ENCODE assay signal across 26 mouse cellular contexts in genomic region chr4:129050365-129050764, GRCm38 (mm10). TPM values are rescaled to one million over a fixed set of nuclear protein-coding genes. Genes with fewer than 3 reads are reported as not detected.
DNase-seq lines count a peak whose midpoint lies in the region; ATAC-seq and TF ChIP-seq lines count a peak whose summit lies in the region.
"Had no signal": no experiment of that assay in that cellular context is flagged by ENCODE, and none has a peak within 500 bp of the region (broad histone marks: within the 10 kb centered on the region; RNA-seq: fewer than 3 reads in every experiment).

No protein-coding gene starts in this region.

- peak overlapping the region; percentile 99 for H3K27ac ChIP-seq in hindbrain, embryonic 13.5 days
- no peak overlapping the region for H3K27ac ChIP-seq in hindbrain, embryonic 10.5 days
- H3K27ac ChIP-seq in testis, adult 2 months (ENCODE audit: control insufficient read depth, insufficient read depth, low read depth, low read length): no peak overlapping the region
- H3K27ac ChIP-seq in midbrain, embryonic 16.5 days (ENCODE audit: low read length): peak overlapping the region; percentile 93
- H3K27ac ChIP-seq in intestine, postnatal 0 days (ENCODE audit: low read depth, low read length): no peak overlapping the region
- H3K27ac ChIP-seq: embryonic facial prominence, embryonic 13.5 days; intestine, embryonic 15.5 days; layer of hippocampus, adult 2 months; limb, embryonic 12.5 days; lung, embryonic 15.5 days; stomach, postnatal 0 days had no signal

- peaks cover 38% of the 10 kb centered on the region for H3K27me3 ChIP-seq in hindbrain, embryonic 13.5 days
- peaks cover 69% of the 10 kb centered on the region for H3K27me3 ChIP-seq in hindbrain, embryonic 10.5 days (ENCODE audit: insufficient read depth, poor library complexity, severe bottlenecking)
- no peaks in the 10 kb centered on the region for H3K27me3 ChIP-seq in testis, adult 2 months (ENCODE audit: control insufficient read depth, insufficient read depth, low read length)
- H3K27me3 ChIP-seq in midbrain, embryonic 16.5 days (ENCODE audit: control insufficient read depth, insufficient read depth, low read depth, low read length): no peaks in the 10 kb centered on the region
- H3K27me3 ChIP-seq in intestine, postnatal 0 days (replicated peaks; ENCODE audit: control insufficient read depth, insufficient read depth, low read length): peaks cover 30% of the 10 kb centered on the region

- no peak for ATAC-seq in hindbrain, embryonic 13.5 days (ENCODE audit: low FRiP score)
- ATAC-seq in midbrain, embryonic 16.5 days: no peak
- ATAC-seq in intestine, postnatal 0 days: no peak
- ATAC-seq: activated CD4-positive, CD25-positive, alpha-beta regulatory T cell, adult 4 months; intestine, embryonic 15.5 days had no signal

- H3K9ac ChIP-seq in hindbrain, embryonic 13.5 days: no peak overlapping the region
- no peak overlapping the region; the same call in 1 of the 2 replicates for H3K9ac ChIP-seq in midbrain, embryonic 16.5 days (ENCODE audit: low read depth, low read length)
- no peak overlapping the region for H3K9ac ChIP-seq in intestine, postnatal 0 days (ENCODE audit: low read depth, low read length)
- H3K9ac ChIP-seq: intestine, embryonic 15.5 days; limb, embryonic 12.5 days; lung, embryonic 15.5 days had no signal

- no peak for DNase-seq in hindbrain, embryonic 10.5 days (ENCODE audit: low spot score)
- DNase-seq in testis, postnatal 14 days (ENCODE audit: low spot score): no peak
- no peak for DNase-seq in c-Kit-positive CD71-positive TER-119-positive erythroid progenitor cells, embryonic 14.5 days (ENCODE audit: low spot score)
- DNase-seq: adrenal gland, adult 8-10 months; embryo, embryonic 11 days; gastrocnemius, postnatal 10 days; heart, postnatal 4 days; kidney, postnatal 25 days; liver, embryonic 13.5 days; lung, postnatal 36 days had no signal

- 75% methylated on average over 4 of the region's 4 CpGs for WGBS in hindbrain, embryonic 13.5 days
- 82% methylated on average over 4 of the region's 4 CpGs for WGBS in hindbrain, embryonic 10.5 days
- WGBS in midbrain, embryonic 16.5 days: 70% methylated on average over 4 of the region's 4 CpGs
- WGBS in intestine, postnatal 0 days: 61% methylated on average over 4 of the region's 4 CpGs

- H3K9me3 ChIP-seq in hindbrain, embryonic 13.5 days: no peaks in the 10 kb centered on the region
- H3K9me3 ChIP-seq in hindbrain, embryonic 10.5 days: no peaks in the 10 kb centered on the region
- no peaks in the 10 kb centered on the region for H3K9me3 ChIP-seq in midbrain, embryonic 16.5 days (replicated peaks; ENCODE audit: control insufficient read depth, low read length, poor library complexity, severe bottlenecking)
- H3K9me3 ChIP-seq in intestine, postnatal 0 days (ENCODE audit: control insufficient read depth): no peaks in the 10 kb centered on the region
- H3K9me3 ChIP-seq: embryonic facial prominence, embryonic 13.5 days; G1E; heart, embryonic 10.5 days; intestine, embryonic 15.5 days; limb, embryonic 12.5 days; liver, embryonic 13.5 days; lung, embryonic 15.5 days; neural tube, embryonic 12.5 days had no signal

- TF ChIP-seq POLR2A in testis, adult 2 months (IDR thresholded peaks at IDR 0.05; ENCODE audit: control insufficient read depth, low read depth, low read length): no peak

- H3K36me3 ChIP-seq in hindbrain, embryonic 13.5 days: no peaks in the 10 kb centered on the region
- no peaks in the 10 kb centered on the region for H3K36me3 ChIP-seq in hindbrain, embryonic 10.5 days
- H3K36me3 ChIP-seq in testis, adult 2 months (ENCODE audit: control insufficient read depth, insufficient read depth, low read length): no peaks in the 10 kb centered on the region; the same call in 1 of the 2 replicates
- H3K36me3 ChIP-seq in midbrain, embryonic 16.5 days (ENCODE audit: control insufficient read depth, insufficient read depth, low read length): no peaks in the 10 kb centered on the region
- no peaks in the 10 kb centered on the region for H3K36me3 ChIP-seq in intestine, postnatal 0 days (ENCODE audit: control insufficient read depth, insufficient read depth)
- H3K36me3 ChIP-seq: embryonic facial prominence, embryonic 13.5 days; heart, embryonic 10.5 days; intestine, embryonic 15.5 days; limb, embryonic 12.5 days; liver, embryonic 13.5 days; lung, embryonic 15.5 days; neural tube, embryonic 12.5 days had no signal

- H3K4me2 ChIP-seq in hindbrain, embryonic 13.5 days: no peak overlapping the region
- peak overlapping the region; percentile 58; the same call in 1 of the 2 replicates for H3K4me2 ChIP-seq in midbrain, embryonic 16.5 days (ENCODE audit: low read length)
- H3K4me2 ChIP-seq in intestine, postnatal 0 days (replicated peaks; ENCODE audit: low read depth): no peak overlapping the region

- TF ChIP-seq CTCF in testis, adult 2 months (IDR thresholded peaks at IDR 0.05; ENCODE audit: control insufficient read depth, insufficient read depth, insufficient replicate concordance, low read depth, low read length): no peak
- no peak for TF ChIP-seq CTCF in intestine, postnatal 0 days (IDR thresholded peaks at IDR 0.05; ENCODE audit: low read depth)

- peaks cover 21% of the 10 kb centered on the region for H3K4me1 ChIP-seq in hindbrain, embryonic 13.5 days (replicated peaks)
- peaks cover 38% of the 10 kb centered on the region for H3K4me1 ChIP-seq in hindbrain, embryonic 10.5 days (replicated peaks)
- H3K4me1 ChIP-seq in testis, adult 2 months (ENCODE audit: control insufficient read depth, insufficient read depth, low read length): peaks cover 10% of the 10 kb centered on the region
- peaks cover 17% of the 10 kb centered on the region for H3K4me1 ChIP-seq in midbrain, embryonic 16.5 days (ENCODE audit: control insufficient read depth, insufficient read depth, low read length)
- H3K4me1 ChIP-seq in intestine, postnatal 0 days (replicated peaks; ENCODE audit: control insufficient read depth, insufficient read depth, low read length): peaks cover 5% of the 10 kb centered on the region

- no peak overlapping the region for H3K4me3 ChIP-seq in hindbrain, embryonic 13.5 days
- H3K4me3 ChIP-seq in hindbrain, embryonic 10.5 days: no peak overlapping the region
- peak overlapping the region; percentile 93; the same call in 1 of the 2 replicates for H3K4me3 ChIP-seq in testis, adult 2 months (ENCODE audit: control insufficient read depth, low read depth, low read length)
- H3K4me3 ChIP-seq in midbrain, embryonic 16.5 days (ENCODE audit: low read depth, low read length): no peak overlapping the region
- no peak overlapping the region for H3K4me3 ChIP-seq in intestine, postnatal 0 days (ENCODE audit: low read depth, low read length)
- H3K4me3 ChIP-seq: intestine, embryonic 15.5 days had no signal

RNA-seq across cellular contexts. Expression of gene Rnf19b, which starts 7.7 kb away (rescaled TPM):
- polyA plus RNA-seq in hindbrain, embryonic 13.5 days (2015; fragmentation: Nextera tagmentation; extraction: Ambion mirVana): 25.1 and 25.3 TPM in 2 replicates
- polyA plus RNA-seq in hindbrain, embryonic 10.5 days (2016; fragmentation: Nextera tagmentation; extraction: Ambion mirVana): 9.2 and 9.9 TPM in 2 replicates
- 515 and 590 TPM in 2 replicates for polyA plus RNA-seq in testis, adult 2 months (2012; rRNA removed)
- polyA plus RNA-seq in midbrain, embryonic 16.5 days (2015; fragmentation: Nextera tagmentation; extraction: Ambion mirVana): 31.4 and 37.5 TPM in 2 replicates
- 11.0 and 12.2 TPM in 2 replicates for polyA plus RNA-seq in intestine, postnatal 0 days (2015; fragmentation: Nextera tagmentation; extraction: Ambion mirVana)

RNA-seq across cellular contexts. Expression of gene Tmem54, which starts 55.0 kb away (rescaled TPM):
- not detected in 2 replicates for polyA plus RNA-seq in hindbrain, embryonic 13.5 days (2015; fragmentation: Nextera tagmentation; extraction: Ambion mirVana)
- polyA plus RNA-seq in hindbrain, embryonic 10.5 days (2016; fragmentation: Nextera tagmentation; extraction: Ambion mirVana): 2.5 and 5.1 TPM in 2 replicates
- 0.42 and 2.4 TPM in 2 replicates for polyA plus RNA-seq in testis, adult 2 months (2012; rRNA removed)
- not detected in 2 replicates for polyA plus RNA-seq in midbrain, embryonic 16.5 days (2015; fragmentation: Nextera tagmentation; extraction: Ambion mirVana)
- polyA plus RNA-seq in intestine, postnatal 0 days (2015; fragmentation: Nextera tagmentation; extraction: Ambion mirVana): 363 and 366 TPM in 2 replicates
- polyA plus RNA-seq: activated CD4-positive, CD25-positive, alpha-beta regulatory T cell, adult 4 months; erythroblast, embryonic 14.5 days; forebrain, embryonic 14.5 days; G1E had no signal

RNA-seq across cellular contexts. Expression of gene Ak2, which starts 58.6 kb away (rescaled TPM):
- polyA plus RNA-seq in hindbrain, embryonic 13.5 days (2015; fragmentation: Nextera tagmentation; extraction: Ambion mirVana): 90.4 and 92.7 TPM in 2 replicates
- polyA plus RNA-seq in hindbrain, embryonic 10.5 days (2016; fragmentation: Nextera tagmentation; extraction: Ambion mirVana): 168 and 202 TPM in 2 replicates
- 98.0 and 115 TPM in 2 replicates for polyA plus RNA-seq in testis, adult 2 months (2012; rRNA removed)
- 81.6 and 81.7 TPM in 2 replicates for polyA plus RNA-seq in midbrain, embryonic 16.5 days (2015; fragmentation: Nextera tagmentation; extraction: Ambion mirVana)
- 538 and 552 TPM in 2 replicates for polyA plus RNA-seq in intestine, postnatal 0 days (2015; fragmentation: Nextera tagmentation; extraction: Ambion mirVana)

Comparison
In these comparisons a context has a peak if more than half of its experiments do, and no peak if none do; other contexts are left out.
1. H3K27ac ChIP-seq: peak in hindbrain, embryonic 13.5 days (single experiment) and midbrain, embryonic 16.5 days (single experiment); none in hindbrain, embryonic 10.5 days (single experiment), testis, adult 2 months (single experiment) and intestine, postnatal 0 days (single experiment).
2. RNA of gene Rnf19b, which starts 7.7 kb away (polyA plus RNA-seq): 515 to 590 TPM in testis, adult 2 months; 31.4 to 37.5 TPM in midbrain, embryonic 16.5 days, 25.1 to 25.3 TPM in hindbrain, embryonic 13.5 days, 11.0 to 12.2 TPM in intestine, postnatal 0 days and 9.2 to 9.9 TPM in hindbrain, embryonic 10.5 days; every median in the first group is over 10 times any median in the second.
3. RNA of gene Tmem54, which starts 55.0 kb away (polyA plus RNA-seq): 363 to 366 TPM in intestine, postnatal 0 days; 2.5 to 5.1 TPM in hindbrain, embryonic 10.5 days, 0.42 to 2.4 TPM in testis, adult 2 months, not detected in midbrain, embryonic 16.5 days and not detected in hindbrain, embryonic 13.5 days; every median in the first group is over 10 times any median in the second.